28 mouse cellular contexts compared by ENCODE assay signal in the genomic region with DNA sequence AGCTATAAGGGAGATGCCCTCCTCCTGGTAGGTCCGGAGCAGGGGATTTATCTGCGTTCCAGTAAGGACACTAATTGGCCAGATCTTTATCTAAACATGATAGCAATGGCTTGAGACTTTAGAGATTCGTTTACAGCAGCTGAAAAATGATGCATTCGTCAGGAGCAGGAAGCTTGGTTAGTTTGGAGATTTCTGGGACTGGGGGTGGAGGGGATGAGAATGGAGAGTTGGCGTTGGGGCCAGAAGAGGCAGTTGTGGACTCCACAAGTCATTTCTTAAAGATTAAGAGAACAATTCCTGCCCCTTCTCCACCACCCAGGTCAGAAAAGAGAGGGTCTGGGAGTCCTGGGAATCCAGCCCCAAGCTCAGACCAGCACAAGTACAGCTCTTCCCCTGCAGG. TPM values are rescaled to one million over a fixed set of nuclear protein-coding genes. Genes with fewer than 3 reads are reported as not detected.
"Had no signal": no experiment of that assay in that cellular context is flagged by ENCODE, and none has a peak within 500 bp of the region (broad histone marks: within the 10 kb centered on the region; RNA-seq: fewer than 3 reads in every experiment).

No protein-coding gene starts in this region.

- H3K4me3 ChIP-seq: gastrocnemius, adult 2 months; heart, embryonic 10.5 days; heart, embryonic 12.5 days; hindbrain, embryonic 10.5 days; hindbrain, embryonic 12.5 days; layer of hippocampus, adult 2 months; left cerebral cortex, adult 2 months; limb, embryonic 13.5 days; limb, embryonic 15.5 days; liver, embryonic 12.5 days had no signal

- H3K36me3 ChIP-seq: heart, embryonic 10.5 days; heart, embryonic 12.5 days; hindbrain, embryonic 10.5 days; hindbrain, embryonic 12.5 days; limb, embryonic 13.5 days; limb, embryonic 15.5 days; liver, embryonic 12.5 days had no signal

- H3K9me3 ChIP-seq: heart, embryonic 10.5 days; heart, embryonic 12.5 days; hindbrain, embryonic 10.5 days; hindbrain, embryonic 12.5 days; limb, embryonic 15.5 days; liver, embryonic 12.5 days had no signal

- ATAC-seq: hindbrain, embryonic 16.5 days; inflammation-experienced regulatory T-cells, adult 6 months; intestine, embryonic 16.5 days; liver, embryonic 12.5 days had no signal

- H3K27ac ChIP-seq: gastrocnemius, adult 2 months; heart, embryonic 10.5 days; hindbrain, embryonic 10.5 days; hindbrain, embryonic 12.5 days; hindbrain, embryonic 14.5 days; layer of hippocampus, adult 2 months; left cerebral cortex, adult 2 months; limb, embryonic 13.5 days; limb, embryonic 15.5 days; liver, embryonic 12.5 days had no signal

- H3K4me2 ChIP-seq: heart, embryonic 12.5 days; hindbrain, embryonic 12.5 days; hindbrain, embryonic 14.5 days; limb, embryonic 13.5 days; limb, embryonic 15.5 days; liver, embryonic 12.5 days had no signal

- H3K9ac ChIP-seq: heart, embryonic 12.5 days; hindbrain, embryonic 12.5 days; hindbrain, embryonic 14.5 days; limb, embryonic 13.5 days; limb, embryonic 15.5 days; liver, embryonic 12.5 days had no signal

- DNase-seq: gastrocnemius, adult 2 months; gastrocnemius, postnatal 10 days; gastrocnemius, postnatal 25 days; heart, adult 18-20 months; heart, postnatal 10 days; heart, postnatal 4 days; kidney, adult 18-20 months; kidney, adult 8-10 months; kidney, postnatal 10 days; kidney, postnatal 25 days; kidney, postnatal 4 days; left cerebral cortex, postnatal 4 days had no signal

RNA-seq across cellular contexts. Expression of gene Nkx2-3, which starts 8.6 kb away (rescaled TPM):
- polyA plus RNA-seq: heart, embryonic 12.5 days; heart, embryonic 14.5 days; heart, embryonic 16.5 days; hindbrain, embryonic 14.5 days; hindbrain, embryonic 16.5 days; inflammation-experienced regulatory T-cells, adult 6 months; limb, embryonic 11.5 days; limb, embryonic 13.5 days; limb, embryonic 15.5 days had no signal
